Mouse (Mus musculus) CD4-positive, CD25-positive, alpha-beta regulatory T cell, adult 2 months (primary cell): ENCODE measurements around the gene Nudt2.
A peak's percentile ranks its signal among the peaks of the same experiment; 100 is the strongest.

ENCODE experiments used
- DNase-seq: peaks from one replicate; pipeline ENCODE4 v3.0.0-alpha.2; 2012; ENCODE audit warnings: low read depth, low spot score

Nudt2 gene

DNA sequence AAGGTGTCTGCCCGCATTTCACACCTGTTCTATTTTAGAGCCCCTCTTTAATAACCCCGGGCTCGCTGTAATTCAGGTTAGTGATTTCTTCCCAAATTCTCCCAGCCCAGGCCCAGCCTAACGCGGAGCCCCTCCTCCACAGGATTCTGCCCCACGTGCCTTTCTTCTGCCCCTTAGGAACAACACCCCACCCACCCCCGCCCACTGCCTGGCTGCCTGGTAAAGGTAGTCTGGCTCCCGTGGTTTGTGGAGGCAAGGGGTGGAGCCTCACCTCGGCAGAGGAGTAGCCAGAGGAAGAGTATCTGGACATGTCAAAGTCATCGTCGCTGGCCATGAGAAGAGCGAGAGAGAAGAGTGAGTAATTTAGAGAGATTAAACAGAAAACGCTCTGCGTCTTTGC, 55.7 kb downstream of the Nudt2 start:
- DNase-seq = no peak

DNA sequence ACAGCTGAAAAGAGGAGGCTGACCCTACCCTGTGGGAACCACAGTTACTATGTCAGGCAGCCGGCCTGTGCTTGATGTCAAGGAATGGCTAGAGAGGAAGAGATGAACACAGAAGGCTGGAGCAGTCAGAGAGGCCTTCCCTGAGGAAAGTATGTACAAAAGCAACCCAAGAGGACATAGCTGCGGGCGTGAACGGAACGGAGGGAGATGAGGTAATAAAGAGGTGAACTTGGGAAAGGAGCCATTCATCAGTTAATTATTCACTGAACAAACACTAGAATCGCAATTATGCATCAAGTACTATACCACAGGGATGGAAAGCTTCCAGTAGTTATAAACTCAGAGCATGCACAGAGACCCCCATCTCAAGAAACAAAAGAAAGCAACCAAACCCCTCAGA, 57.2 kb downstream of the Nudt2 start:
- no peak for DNase-seq

DNA sequence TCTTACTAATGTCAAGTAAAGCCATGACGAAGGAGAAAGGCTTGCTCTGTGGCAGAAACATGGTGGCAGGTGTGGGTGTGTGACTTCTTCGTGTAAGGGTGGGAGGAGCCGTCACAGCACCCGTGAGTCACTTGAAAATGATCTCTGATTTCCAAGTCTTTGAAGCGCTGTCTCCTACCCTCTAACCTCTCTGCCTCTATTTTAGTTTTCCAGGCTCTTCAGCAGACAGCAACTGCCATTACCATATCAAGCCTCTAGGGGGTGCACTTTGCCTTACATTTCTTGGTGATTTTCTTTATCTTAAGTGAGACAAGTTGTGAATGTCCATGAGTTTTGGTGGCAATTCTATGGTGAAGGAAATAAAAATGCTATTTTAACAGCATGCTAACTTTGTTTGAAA, 57.8 kb downstream of the Nudt2 start:
- DNase-seq = peak; percentile 64

DNA sequence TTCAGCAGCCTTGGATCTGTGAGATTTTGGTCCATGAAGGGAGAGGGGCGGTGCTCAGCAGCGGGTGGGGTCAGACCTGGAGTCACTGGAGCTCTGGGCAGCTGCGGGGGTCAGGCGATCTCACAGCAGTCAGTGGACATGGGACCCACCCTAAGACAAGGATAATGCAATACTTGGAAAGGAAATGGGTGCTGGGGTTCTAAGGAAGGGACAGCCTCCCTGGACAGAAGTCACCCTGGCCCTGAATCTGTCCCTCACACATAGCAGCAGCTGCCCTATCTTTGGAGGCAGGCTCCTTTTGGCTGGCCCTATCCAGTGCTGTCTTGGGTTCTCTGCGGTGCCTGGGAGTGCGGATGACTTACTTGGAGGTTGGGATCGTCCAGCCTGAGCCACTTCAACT, 58.9 kb downstream of the Nudt2 start:
- no peak for DNase-seq

DNA sequence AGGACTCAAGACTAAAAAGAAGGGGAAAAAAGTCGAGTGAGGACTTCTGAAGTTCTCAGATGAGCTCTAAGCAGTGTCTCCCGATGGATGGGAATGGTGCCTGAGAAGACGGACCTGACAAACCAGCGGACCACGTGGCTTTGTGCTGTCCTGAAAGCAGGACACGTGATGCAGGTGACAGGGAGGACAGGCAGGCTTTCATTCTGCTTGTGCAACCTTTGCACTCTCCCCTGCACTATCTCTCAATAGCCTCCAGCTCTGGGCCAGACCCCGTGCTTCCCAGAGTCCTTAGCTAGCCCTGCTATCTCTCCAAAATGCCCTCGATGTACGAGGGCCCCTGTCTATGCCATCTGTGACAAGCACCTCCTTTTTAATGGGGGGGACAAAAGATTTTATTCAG, 59.9 kb downstream of the Nudt2 start:
- no peak for DNase-seq

DNA sequence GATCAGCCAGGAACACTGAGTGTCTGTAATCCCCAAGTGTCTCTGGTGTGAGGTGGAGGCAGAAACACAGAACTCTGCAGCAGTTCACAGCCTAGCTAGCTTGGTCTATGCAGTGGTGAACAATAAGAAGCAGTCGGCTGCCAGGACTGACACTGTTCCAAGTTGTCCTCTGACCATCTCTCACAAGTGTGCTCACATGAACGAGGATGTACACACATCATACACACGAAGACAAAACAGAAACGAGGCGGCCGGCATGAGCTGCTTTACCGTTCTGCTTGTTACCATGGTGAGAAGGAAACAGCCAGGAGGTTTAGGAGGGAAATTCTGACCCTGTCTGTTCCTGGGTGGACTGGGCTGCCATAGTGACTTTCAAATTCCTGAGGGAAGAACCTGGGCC, 61.6 kb downstream of the Nudt2 start:
- DNase-seq = no peak

DNA sequence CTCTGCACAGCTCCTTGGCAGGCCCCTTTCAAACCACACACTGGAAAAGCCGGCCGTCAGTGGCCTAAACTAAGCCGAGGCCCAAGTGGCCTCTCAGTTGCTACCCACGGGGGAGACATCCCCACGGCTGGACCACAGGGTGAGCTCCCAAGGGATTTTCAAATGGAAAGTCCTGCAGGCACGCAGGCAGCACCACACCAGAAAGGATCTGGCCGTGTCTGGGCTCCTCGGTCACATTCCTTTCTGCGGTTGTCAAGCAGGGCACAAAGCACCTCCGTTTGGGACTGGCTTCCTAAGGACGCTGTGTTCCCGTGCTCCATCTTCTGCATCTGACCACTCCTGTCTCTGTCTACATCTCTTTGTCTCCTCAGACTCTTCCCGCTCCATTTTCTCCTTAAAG, 62.1 kb downstream of the Nudt2 start:
- no peak for DNase-seq

DNA sequence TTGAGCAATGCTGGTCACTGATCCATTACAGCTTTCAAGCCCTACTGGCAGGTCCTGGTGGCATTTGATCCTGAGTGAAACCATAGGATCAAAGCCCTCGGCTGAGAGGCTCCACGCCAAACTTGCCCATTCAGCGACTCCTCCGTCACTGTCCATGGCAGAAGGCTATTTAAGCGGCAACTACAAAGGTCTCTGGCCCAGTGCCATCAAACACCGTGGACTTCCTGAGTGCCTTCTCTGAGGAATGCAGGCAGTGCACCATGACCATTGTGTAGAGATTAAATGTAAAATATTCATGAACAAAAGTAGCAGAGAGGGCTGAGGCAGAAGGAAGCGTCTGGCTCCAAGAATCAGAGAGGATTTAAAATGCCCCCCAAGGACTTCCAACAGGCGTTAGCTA, 63.0 kb downstream of the Nudt2 start:
- DNase-seq = no peak
